Mouse (Mus musculus): Measurements from ENCODE around the gene Myl4.

- TF ChIP-seq CTCF (IDR thresholded peaks at IDR 0.05) (no peak), EP300 (IDR thresholded peaks at IDR 0.05) (no peak)
These were observed 10.5 kb downstream of the Myl4 start for GRCm38 (mm10) chr11:104560971-104561370.
